Mouse (Mus musculus) stomach, embryonic 16.5 days (tissue): ENCODE results near the gene Zfhx3. TPM values are rescaled to one million over a fixed set of nuclear protein-coding genes. Genes with fewer than 3 reads are reported as not detected.

ENCODE experiments used
- ATAC-seq: fragments of 200-750 bp; cut with Nextera tagmentation; 2 replicates; pipeline ENCODE4 v1.8.0; 2017; ENCODE audit warnings: moderate number of reproducible peaks, moderate TSS enrichment; ENCODE audit not compliant: insufficient read depth, low FRiP score
- H3K27ac ChIP-seq: fragments of 300-500 bp; sonication (generic); 2 replicates; pipeline ENCODE4 v1.5.1; 2014; ENCODE audit warnings: low read length
- H3K27me3 ChIP-seq: fragments of 300-500 bp; sonication (generic); 2 replicates; pipeline ENCODE4 v1.6.1; 2014; ENCODE audit warnings: low read length, control low read depth, mixed read lengths; ENCODE audit not compliant: control insufficient read depth, insufficient read depth
- H3K36me3 ChIP-seq: fragments of 300-500 bp; sonication (generic); 2 replicates; pipeline ENCODE4 v1.6.1; 2014; ENCODE audit warnings: low read length; ENCODE audit not compliant: control insufficient read depth, insufficient read depth
- H3K4me1 ChIP-seq: fragments of 300-500 bp; sonication (generic); 2 replicates; pipeline ENCODE4 v1.6.1; 2014; ENCODE audit warnings: low read length, control low read depth, mixed read lengths; ENCODE audit not compliant: control insufficient read depth, insufficient read depth
- H3K4me2 ChIP-seq: fragments of 300-500 bp; sonication (generic); 2 replicates; pipeline ENCODE4 v1.6.1; 2014; ENCODE audit warnings: low read depth, low read length, mixed read lengths
- H3K4me3 ChIP-seq: fragments of 300-500 bp; sonication (generic); replicated peaks from 2 replicates; pipeline ENCODE4 v1.5.1; 2014; ENCODE audit warnings: mild to moderate bottlenecking, low read length
- H3K9ac ChIP-seq: fragments of 300-500 bp; sonication (generic); 2 replicates; pipeline ENCODE4 v1.6.1; 2014; ENCODE audit warnings: low read length
- H3K9me3 ChIP-seq: fragments of 300-500 bp; sonication (generic); replicated peaks from 2 replicates; pipeline ENCODE4 v1.6.1; 2016; ENCODE audit warnings: low read length, control low read depth; ENCODE audit not compliant: control insufficient read depth
- WGBS: fragments of 180-500 bp; shearing (Covaris S2); extraction: QIAGEN DNeasy Blood & Tissue Kit; methylation state at CpG from one replicate; pipeline ENCODE4 v1.1.7; 2014; 5-methylcytosine and 5-hydroxymethylcytosine counted together
- polyA plus RNA-seq: library from polyadenylated mRNA; unstranded; fragments of >200 nt; fragmentation: Nextera tagmentation; extraction: Ambion mirVana; gene quantifications from 2 replicates; pipeline ENCODE4 v1.2.1, GENCODE M21; 2015

Zfhx3 gene
- polyA plus RNA-seq, 1 experiment from 2014 or later, result 10.9 TPM

DNA sequence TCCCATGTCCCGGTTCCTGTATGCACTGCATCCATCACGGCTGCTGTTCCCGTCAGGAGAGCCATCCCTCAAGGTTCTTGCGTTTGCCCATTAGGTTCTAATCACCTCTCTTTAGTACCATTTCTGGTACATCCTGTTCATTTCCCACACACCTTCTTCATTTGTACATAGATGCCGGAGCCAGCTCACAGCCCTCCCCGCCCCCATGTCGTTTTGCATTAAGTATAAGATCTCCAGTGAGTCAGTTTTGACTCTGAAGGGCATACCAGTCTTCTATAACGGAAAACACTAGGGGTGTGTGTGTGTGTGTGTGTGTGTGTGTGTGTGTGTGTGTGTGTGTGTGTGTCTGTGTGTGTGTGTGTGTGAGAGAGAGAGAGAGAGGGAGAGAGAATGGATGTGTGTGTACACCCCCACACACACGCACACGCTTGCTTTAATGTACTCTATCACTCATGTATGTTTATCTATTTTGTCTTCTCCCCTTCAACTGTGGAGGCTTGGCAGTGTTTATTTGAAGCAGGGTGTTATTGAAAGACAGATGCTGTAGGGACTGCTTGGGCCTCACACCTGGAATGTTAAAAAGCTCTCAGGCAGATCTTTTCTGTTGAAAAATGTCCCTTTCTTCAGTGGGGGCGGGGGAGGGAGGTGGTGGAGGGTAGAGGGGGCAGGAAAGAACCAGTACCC is 962.0 kb downstream of the Zfhx3 start:
- no peaks in the 10 kb centered on the region for H3K27me3 ChIP-seq
- peak overlapping the region; percentile 63; the same call in 1 of the 2 replicates for H3K27ac ChIP-seq
- no peak for ATAC-seq
- no peak overlapping the region for H3K4me2 ChIP-seq
- no peaks in the 10 kb centered on the region for H3K36me3 ChIP-seq
- no peaks in the 10 kb centered on the region for H3K9me3 ChIP-seq
- peaks cover 52% of the 10 kb centered on the region for H3K4me1 ChIP-seq
- WGBS, result 41% methylated on average over 11 of the region's 11 CpGs
- no peak overlapping the region for H3K9ac ChIP-seq
- no peak overlapping the region for H3K4me3 ChIP-seq

DNA sequence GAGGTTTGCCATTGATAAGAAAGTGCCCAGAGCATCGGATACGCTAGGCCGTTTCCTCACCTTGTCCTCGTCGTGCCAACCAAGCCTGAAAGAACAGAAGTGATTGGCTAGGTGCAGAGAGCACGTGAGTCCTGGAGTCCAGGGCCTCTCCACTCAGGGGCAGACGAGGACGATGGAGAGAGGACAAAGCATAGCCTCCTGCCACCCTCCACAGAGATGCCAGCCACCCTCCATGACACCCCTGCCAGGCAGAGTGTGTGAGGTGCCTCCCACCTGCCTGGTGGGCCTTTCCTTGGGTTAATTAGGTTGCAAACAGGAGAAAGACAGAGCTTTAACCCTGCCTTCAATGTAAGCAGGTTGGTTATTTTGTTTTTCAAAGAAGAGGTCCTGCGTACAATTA is 965.6 kb downstream of the Zfhx3 start:
- H3K9me3 ChIP-seq, result no peaks in the 10 kb centered on the region
- H3K4me3 ChIP-seq, result no peak overlapping the region
- H3K27ac ChIP-seq, result no peak overlapping the region
- peaks cover 34% of the 10 kb centered on the region for H3K4me1 ChIP-seq
- 81% methylated on average over 9 of the region's 9 CpGs for WGBS
- H3K36me3 ChIP-seq, result no peaks in the 10 kb centered on the region
- H3K9ac ChIP-seq, result no peak overlapping the region
- H3K4me2 ChIP-seq, result no peak overlapping the region
- ATAC-seq, result no peak
- no peaks in the 10 kb centered on the region for H3K27me3 ChIP-seq

DNA sequence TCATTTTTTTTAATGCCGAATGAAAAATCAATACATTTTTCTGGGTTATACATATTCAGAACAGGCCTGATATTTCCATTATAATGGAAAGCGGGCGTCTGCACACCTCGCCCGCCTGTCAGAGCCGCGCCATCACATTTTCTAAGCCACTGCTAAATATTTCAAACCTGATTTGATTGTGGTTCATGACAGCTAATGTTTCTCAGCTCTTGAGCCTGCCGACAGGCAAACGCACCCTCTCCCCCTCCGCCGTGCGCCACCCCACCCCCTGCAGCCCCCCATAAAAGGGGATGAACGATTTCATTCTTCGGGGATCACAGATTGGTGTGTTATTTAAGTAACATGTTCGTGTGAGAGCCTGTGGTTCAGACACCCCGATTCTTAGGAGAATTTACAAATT is 966.1 kb downstream of the Zfhx3 start:
- H3K27me3 ChIP-seq, result no peaks in the 10 kb centered on the region
- ATAC-seq, result no peak
- 79% methylated on average over 16 of the region's 16 CpGs for WGBS

DNA sequence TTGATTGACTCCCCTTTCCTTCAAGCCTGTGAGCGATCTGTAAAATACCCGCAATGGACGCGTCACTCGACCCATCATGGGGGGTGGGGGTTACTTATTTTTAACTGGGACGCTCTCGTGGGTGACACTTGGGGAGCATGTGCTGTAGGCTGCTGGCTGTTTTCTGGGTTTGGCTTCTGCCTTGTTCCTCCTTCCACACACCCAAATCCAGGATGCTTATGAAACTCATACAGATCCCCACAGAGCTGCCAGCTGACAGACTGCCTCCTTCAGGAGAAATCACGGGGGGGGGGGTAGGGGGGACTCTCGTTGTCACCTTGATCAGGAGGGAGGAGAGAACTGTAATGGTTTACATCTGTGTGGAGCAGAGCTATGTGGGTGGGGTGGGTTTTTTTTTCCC is 966.6 kb downstream of the Zfhx3 start:
- Histone ChIP-seq H3K9ac (no peak overlapping the region), H3K27ac (no peak overlapping the region), H3K9me3 (no peaks in the 10 kb centered on the region), H3K27me3 (no peaks in the 10 kb centered on the region), H3K36me3 (no peaks in the 10 kb centered on the region), H3K4me3 (no peak overlapping the region), H3K4me2 (no peak overlapping the region), H3K4me1 (peaks cover 24% of the 10 kb centered on the region)
- no peak for ATAC-seq
- 68% methylated on average over 9 of the region's 9 CpGs for WGBS

More for the DNA sequence above, 966.1 kb downstream of the Zfhx3 start:
- Histone ChIP-seq H3K9ac (no peak overlapping the region), H3K36me3 (no peaks in the 10 kb centered on the region), H3K4me3 (no peak overlapping the region), H3K4me1 (peaks cover 29% of the 10 kb centered on the region), H3K27ac (no peak overlapping the region), H3K9me3 (no peaks in the 10 kb centered on the region), H3K4me2 (no peak overlapping the region)

DNA sequence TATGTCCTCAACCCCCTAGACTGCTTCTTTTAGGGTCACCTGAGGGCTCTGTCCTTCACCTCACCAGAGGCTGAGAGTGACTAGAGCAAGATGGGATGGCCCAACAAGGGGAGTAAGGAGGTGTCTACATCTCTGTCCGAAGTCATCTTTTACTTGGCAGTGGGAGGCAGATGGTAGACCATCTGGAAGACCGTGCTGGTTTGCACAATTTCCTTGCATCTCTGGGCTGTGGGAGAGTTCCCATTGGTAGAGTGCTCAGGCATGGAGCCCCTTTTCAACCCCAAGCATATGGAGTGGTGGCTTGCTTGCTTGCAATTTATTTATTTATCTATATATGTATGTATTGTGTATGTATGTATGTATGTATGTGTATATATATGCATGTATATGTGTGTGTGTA is 967.0 kb downstream of the Zfhx3 start:
- 74% methylated on average over 2 of the region's 2 CpGs for WGBS
- no peak for ATAC-seq
- Histone ChIP-seq H3K4me3 (no peak overlapping the region), H3K27me3 (no peaks in the 10 kb centered on the region), H3K9ac (no peak overlapping the region), H3K27ac (no peak overlapping the region), H3K9me3 (no peaks in the 10 kb centered on the region), H3K36me3 (no peaks in the 10 kb centered on the region), H3K4me2 (no peak overlapping the region), H3K4me1 (peaks cover 20% of the 10 kb centered on the region)

DNA sequence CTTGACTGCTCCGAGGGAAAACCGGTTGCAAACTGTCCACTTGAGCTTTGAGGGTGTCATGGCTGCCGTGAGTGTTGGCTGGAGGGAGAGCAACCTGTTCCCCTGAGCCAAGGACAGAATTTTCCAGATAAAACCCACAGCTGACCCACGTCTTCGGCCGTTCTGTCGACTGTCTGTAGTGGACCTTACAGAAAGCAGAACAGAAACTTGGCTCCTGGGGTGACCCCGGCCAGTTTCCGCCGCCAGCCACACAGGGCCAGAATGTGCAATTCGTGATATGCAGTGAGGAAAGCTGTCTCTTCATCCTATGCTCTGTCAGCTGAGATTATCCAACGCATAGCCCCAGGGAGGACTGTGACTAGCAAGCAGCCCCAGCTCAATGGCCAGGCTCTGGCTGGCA is 968.4 kb downstream of the Zfhx3 start:
- no peak for ATAC-seq
- Histone ChIP-seq H3K4me1 (peaks cover 21% of the 10 kb centered on the region), H3K4me2 (no peak overlapping the region), H3K27me3 (no peaks in the 10 kb centered on the region), H3K4me3 (no peak overlapping the region), H3K36me3 (no peaks in the 10 kb centered on the region), H3K9me3 (no peaks in the 10 kb centered on the region), H3K27ac (0 out of 2 replicates have a peak overlapping the region, but pooled peaks have one; percentile 0), H3K9ac (no peak overlapping the region)
- WGBS, result 66% methylated on average over 12 of the region's 12 CpGs

DNA sequence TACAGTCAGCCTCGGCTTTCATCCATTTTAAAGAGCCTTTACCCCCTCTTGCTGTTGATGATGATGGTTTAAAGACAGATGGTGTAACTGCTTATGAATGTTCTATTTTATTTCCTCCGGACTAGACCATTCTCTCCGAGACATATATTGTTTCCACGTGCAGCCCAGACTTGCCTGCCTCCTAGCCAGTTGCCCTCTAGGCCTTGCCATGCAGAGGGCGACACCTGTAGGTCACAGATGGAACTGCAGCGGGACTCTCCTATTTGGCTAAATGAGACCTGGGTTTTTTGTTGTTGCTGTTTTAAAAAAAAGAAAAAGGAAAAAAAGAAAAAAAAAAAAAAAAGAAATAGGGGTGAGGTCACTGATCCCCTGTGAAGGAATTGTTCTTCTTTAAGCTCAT is 969.1 kb downstream of the Zfhx3 start:
- H3K27me3 ChIP-seq, result no peaks in the 10 kb centered on the region
- H3K9me3 ChIP-seq, result no peaks in the 10 kb centered on the region
- no peaks in the 10 kb centered on the region for H3K36me3 ChIP-seq
- H3K4me1 ChIP-seq, result peaks cover 19% of the 10 kb centered on the region
- 9% methylated on average over 6 of the region's 6 CpGs for WGBS
- ATAC-seq, result no peak
- no peak overlapping the region for H3K9ac ChIP-seq
- H3K4me3 ChIP-seq, result no peak overlapping the region
- H3K27ac ChIP-seq, result no peak overlapping the region
- no peak overlapping the region for H3K4me2 ChIP-seq

DNA sequence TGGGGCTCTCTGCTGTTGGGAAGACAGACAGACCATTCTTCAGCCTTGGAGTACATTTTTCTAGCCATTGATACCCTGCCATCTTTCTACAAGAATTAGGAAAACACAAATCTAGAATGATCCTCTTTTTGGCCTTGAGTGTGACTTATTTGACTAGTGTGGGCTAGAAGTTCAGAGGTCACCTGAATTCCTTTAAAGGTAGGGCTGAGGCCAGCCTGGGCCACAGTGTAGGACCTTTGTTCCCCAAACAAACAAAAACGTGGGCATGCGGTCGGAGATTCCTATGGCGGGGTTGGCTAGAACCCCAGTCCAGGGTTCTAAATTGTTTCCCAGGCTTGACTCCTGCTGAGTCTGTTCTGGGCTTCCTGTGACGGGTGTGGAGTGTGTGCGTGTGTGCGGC is 970.6 kb downstream of the Zfhx3 start:
- H3K36me3 ChIP-seq, result no peaks in the 10 kb centered on the region
- peaks cover 16% of the 10 kb centered on the region for H3K4me1 ChIP-seq
- WGBS, result 86% methylated on average over 7 of the region's 7 CpGs
- H3K4me2 ChIP-seq, result no peak overlapping the region
- no peak for ATAC-seq
- no peak overlapping the region for H3K4me3 ChIP-seq
- H3K9ac ChIP-seq, result no peak overlapping the region
- H3K27ac ChIP-seq, result no peak overlapping the region
- H3K9me3 ChIP-seq, result no peaks in the 10 kb centered on the region
- H3K27me3 ChIP-seq, result no peaks in the 10 kb centered on the region

DNA sequence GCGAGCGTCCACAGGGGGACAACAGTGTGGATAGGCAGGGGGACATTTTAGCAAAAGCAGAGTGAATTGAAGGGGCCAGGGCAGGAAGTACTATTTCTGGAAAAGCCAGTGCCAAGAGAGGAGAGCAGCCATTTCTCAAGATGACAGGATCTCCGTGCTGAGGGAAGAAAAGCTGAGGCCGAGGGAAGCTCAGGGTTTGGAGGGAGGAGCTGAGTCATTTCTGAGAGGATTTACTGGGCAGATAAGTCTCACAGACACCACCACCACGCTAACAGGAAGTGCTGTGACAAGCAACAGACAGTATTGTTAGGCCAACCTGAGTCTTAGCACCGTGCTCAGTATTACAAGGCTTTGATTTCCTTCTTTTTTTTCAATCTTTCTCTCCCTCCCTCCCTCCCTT is 973.0 kb downstream of the Zfhx3 start:
- Histone ChIP-seq H3K4me2 (peak overlapping the region; percentile 35; the same call in 1 of the 2 replicates), H3K4me1 (peaks cover 16% of the 10 kb centered on the region), H3K27me3 (no peaks in the 10 kb centered on the region), H3K9me3 (no peaks in the 10 kb centered on the region), H3K36me3 (no peaks in the 10 kb centered on the region), H3K9ac (peak overlapping the region; percentile 28), H3K4me3 (no peak overlapping the region), H3K27ac (peak overlapping the region; percentile 88)
- WGBS, result 14% methylated on average over 6 of the region's 6 CpGs
- peak; percentile 81 for ATAC-seq
